Comparison of ENCODE assay signal across 33 mouse cellular contexts in genomic region chr12:119365041-119365440, GRCm38 (mm10). TPM values are rescaled to one million over a fixed set of nuclear protein-coding genes. Genes with fewer than 3 reads are reported as not detected.
DNase-seq lines count a peak whose midpoint lies in the region; ATAC-seq lines count a peak whose summit lies in the region.
"Had no signal": no experiment of that assay in that cellular context is flagged by ENCODE, and none has a peak within 500 bp of the region (broad histone marks: within the 10 kb centered on the region; RNA-seq: fewer than 3 reads in every experiment).

No protein-coding gene starts in this region.

- no peaks in the 10 kb centered on the region for H3K9me3 ChIP-seq in hindbrain, embryonic 14.5 days (ENCODE audit: control insufficient read depth, low read length)
- H3K9me3 ChIP-seq in hindbrain, embryonic 16.5 days (ENCODE audit: control insufficient read depth, low read length) = no peaks in the 10 kb centered on the region
- H3K9me3 ChIP-seq: embryonic facial prominence, embryonic 12.5 days; embryonic facial prominence, embryonic 15.5 days; forebrain, embryonic 12.5 days; G1E; hindbrain, embryonic 12.5 days had no signal

- 56% methylated on average over 1 of the region's 1 CpGs for WGBS in hindbrain, embryonic 14.5 days
- 38% methylated on average over 1 of the region's 1 CpGs for WGBS in hindbrain, embryonic 16.5 days

- H3K4me3 ChIP-seq in hindbrain, embryonic 14.5 days (replicated peaks; ENCODE audit: low read length) = no peak overlapping the region
- H3K4me3 ChIP-seq in hindbrain, embryonic 16.5 days (ENCODE audit: low read length) = no peak overlapping the region
- H3K4me3 ChIP-seq: embryonic facial prominence, embryonic 12.5 days; embryonic facial prominence, embryonic 15.5 days; forebrain, embryonic 12.5 days; hindbrain, embryonic 12.5 days had no signal

- no peaks in the 10 kb centered on the region for H3K27me3 ChIP-seq in hindbrain, embryonic 14.5 days (ENCODE audit: control insufficient read depth, insufficient read depth, low read length)
- no peaks in the 10 kb centered on the region for H3K27me3 ChIP-seq in hindbrain, embryonic 16.5 days (replicated peaks; ENCODE audit: control insufficient read depth, insufficient read depth, low read length)
- H3K27me3 ChIP-seq: CH12.LX; embryonic facial prominence, embryonic 12.5 days; embryonic facial prominence, embryonic 15.5 days; forebrain, embryonic 12.5 days; hindbrain, embryonic 12.5 days had no signal

- no peaks in the 10 kb centered on the region for H3K36me3 ChIP-seq in hindbrain, embryonic 14.5 days (replicated peaks; ENCODE audit: control insufficient read depth, insufficient read depth)
- H3K36me3 ChIP-seq in hindbrain, embryonic 16.5 days (ENCODE audit: control insufficient read depth, insufficient read depth, low read length) = no peaks in the 10 kb centered on the region
- H3K36me3 ChIP-seq: embryonic facial prominence, embryonic 12.5 days; embryonic facial prominence, embryonic 15.5 days; forebrain, embryonic 12.5 days; G1E; hindbrain, embryonic 12.5 days had no signal

- H3K4me1 ChIP-seq in hindbrain, embryonic 14.5 days (replicated peaks; ENCODE audit: control insufficient read depth, insufficient read depth, low read length) = no peaks in the 10 kb centered on the region
- H3K4me1 ChIP-seq in hindbrain, embryonic 16.5 days (ENCODE audit: control insufficient read depth, insufficient read depth, low read depth, low read length) = no peaks in the 10 kb centered on the region
- H3K4me1 ChIP-seq: embryonic facial prominence, embryonic 12.5 days; embryonic facial prominence, embryonic 15.5 days; forebrain, embryonic 12.5 days; hindbrain, embryonic 12.5 days had no signal

- H3K27ac ChIP-seq in hindbrain, embryonic 14.5 days = no peak overlapping the region
- H3K27ac ChIP-seq in hindbrain, embryonic 16.5 days (ENCODE audit: low read depth, low read length) = no peak overlapping the region
- H3K27ac ChIP-seq: embryonic facial prominence, embryonic 12.5 days; embryonic facial prominence, embryonic 15.5 days; forebrain, embryonic 12.5 days; hindbrain, embryonic 12.5 days; hindbrain, postnatal 0 days had no signal

- ATAC-seq in hindbrain, embryonic 14.5 days (ENCODE audit: low FRiP score) = no peak
- ATAC-seq in hindbrain, embryonic 16.5 days = no peak
- ATAC-seq: forebrain, embryonic 16.5 days; hindbrain, postnatal 0 days; inflammation-experienced regulatory T-cells, adult 6 months; intestine, embryonic 16.5 days had no signal

- no peak overlapping the region for H3K9ac ChIP-seq in hindbrain, embryonic 14.5 days
- no peak overlapping the region for H3K9ac ChIP-seq in hindbrain, embryonic 16.5 days (ENCODE audit: low read depth, low read length)
- H3K9ac ChIP-seq: embryonic facial prominence, embryonic 12.5 days; embryonic facial prominence, embryonic 15.5 days; forebrain, embryonic 12.5 days; hindbrain, embryonic 12.5 days had no signal

- no peak overlapping the region for H3K4me2 ChIP-seq in hindbrain, embryonic 14.5 days (replicated peaks)
- H3K4me2 ChIP-seq in hindbrain, embryonic 16.5 days (ENCODE audit: low read length) = no peak overlapping the region
- H3K4me2 ChIP-seq: embryonic facial prominence, embryonic 12.5 days; embryonic facial prominence, embryonic 15.5 days; forebrain, embryonic 12.5 days; heart, embryonic 11.5 days; hindbrain, embryonic 12.5 days had no signal

- DNase-seq in 3T3-L1 (ENCODE audit: low read depth, low spot score) = peak; percentile 52
- peak; percentile 28 for DNase-seq in NIH3T3 (ENCODE audit: low read depth)
- DNase-seq in fibroblast of lung, adult 2 months (ENCODE audit: low read depth) = peak; percentile 79
- no peak for DNase-seq in gastrocnemius, adult 8-10 months (ENCODE audit: low spot score in 2 of 2)
- no peak for DNase-seq in hindbrain, embryonic 14.5 days (ENCODE audit: low spot score)
- DNase-seq: adrenal gland, adult 2 months; adrenal gland, postnatal 14 days; cerebellum, adult 11 months; cerebellum, adult 2 months; cerebellum, adult 9-11 months; cerebellum, postnatal 25 days; gastrocnemius, postnatal 25 days; kidney, adult 18-20 months; kidney, adult 9 months had no signal

RNA-seq across cellular contexts. Expression of gene Macc1, which starts 51.0 kb away (rescaled TPM):
- not detected for total RNA-seq in gastrocnemius, adult 8-10 months (2022)
- not detected in 2 replicates for polyA plus RNA-seq in hindbrain, embryonic 14.5 days (2014; fragmentation: Nextera tagmentation; extraction: Ambion mirVana)
- not detected in 2 replicates for polyA plus RNA-seq in hindbrain, embryonic 16.5 days (2015; fragmentation: Nextera tagmentation; extraction: Ambion mirVana)
- total RNA-seq: adrenal gland, adult 2 months; common myeloid progenitor, adult 5-6 weeks; gastrocnemius, adult 18-20 months; gastrocnemius, postnatal 25 days; heart, adult 8-10 months; heart, postnatal 25 days; hematopoietic stem cell, adult 5-6 weeks had no signal
- polyA plus RNA-seq: adrenal gland, adult 2 months; cerebellum, adult 2 months; forebrain, embryonic 16.5 days; G1E; heart, embryonic 14.5 days; heart, postnatal 0 days; inflammation-experienced regulatory T-cells, adult 6 months had no signal

Comparison
In these comparisons a context has a peak if more than half of its experiments do, and no peak if none do; other contexts are left out.
1. DNase-seq: peak in 3T3-L1 (single experiment), NIH3T3 (single experiment) and fibroblast of lung, adult 2 months (single experiment); none in gastrocnemius, adult 8-10 months (0 of 2) and hindbrain, embryonic 14.5 days (single experiment).